13 mouse cellular contexts compared by ENCODE assay signal in the genomic region with DNA sequence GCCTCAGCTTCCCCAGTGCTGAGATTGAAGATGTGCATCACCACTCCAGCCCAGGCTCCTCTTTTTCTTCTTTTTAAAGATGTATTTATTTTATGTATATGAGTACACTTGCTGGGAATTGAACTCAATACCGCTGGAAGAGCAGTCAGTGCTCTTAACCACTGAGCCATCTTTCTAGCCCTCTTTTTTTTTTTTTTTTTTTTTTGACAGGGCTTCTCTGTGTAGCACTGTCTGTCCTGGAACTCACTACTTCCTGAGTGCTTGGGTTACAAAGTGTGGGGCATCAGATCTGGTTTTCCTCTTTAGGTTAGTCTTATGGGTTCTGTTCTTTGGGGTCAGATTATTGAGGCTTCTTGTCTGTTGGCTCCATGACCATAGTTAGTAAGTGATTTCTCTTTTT. TPM values are rescaled to one million over a fixed set of nuclear protein-coding genes. Genes with fewer than 3 reads are reported as not detected.
DNase-seq lines count a peak whose midpoint lies in the region; ATAC-seq and TF ChIP-seq lines count a peak whose summit lies in the region.
"Had no signal": no experiment of that assay in that cellular context is flagged by ENCODE, and none has a peak within 500 bp of the region (broad histone marks: within the 10 kb centered on the region; RNA-seq: fewer than 3 reads in every experiment).

No protein-coding gene starts in this region.

- H3K4me3 ChIP-seq in kidney, embryonic 15.5 days (replicated peaks): no peak overlapping the region
- H3K4me3 ChIP-seq in stomach, embryonic 15.5 days (replicated peaks): 0 out of 2 replicates have a peak overlapping the region, but pooled peaks have one; percentile 1
- H3K4me3 ChIP-seq in stomach, postnatal 0 days (ENCODE audit: low read depth, low read length): no peak overlapping the region
- no peak overlapping the region for H3K4me3 ChIP-seq in limb, embryonic 13.5 days

- no peak for TF ChIP-seq CTCF in stomach, postnatal 0 days (IDR thresholded peaks at IDR 0.05; ENCODE audit: low read depth)

- H3K4me2 ChIP-seq in kidney, embryonic 15.5 days: peak overlapping the region; percentile 97; the same call in 1 of the 2 replicates
- no peak overlapping the region for H3K4me2 ChIP-seq in stomach, embryonic 15.5 days
- no peak overlapping the region for H3K4me2 ChIP-seq in stomach, postnatal 0 days (replicated peaks; ENCODE audit: low read depth)
- H3K4me2 ChIP-seq in limb, embryonic 13.5 days (replicated peaks): 0 out of 2 replicates have a peak overlapping the region, but pooled peaks have one; percentile 88

- no peak for ATAC-seq in kidney, embryonic 15.5 days (replicated peaks; ENCODE audit: low FRiP score)
- no peak for ATAC-seq in stomach, embryonic 15.5 days (ENCODE audit: insufficient read depth, low FRiP score, low read depth)
- ATAC-seq in stomach, postnatal 0 days (ENCODE audit: low FRiP score, low TSS enrichment): no peak
- ATAC-seq in limb, embryonic 13.5 days (ENCODE audit: low FRiP score, low read depth): no peak
- ATAC-seq: Patski had no signal

- peaks cover 3% of the 10 kb centered on the region; the same call in 1 of the 2 replicates for H3K36me3 ChIP-seq in kidney, embryonic 15.5 days
- H3K36me3 ChIP-seq in stomach, embryonic 15.5 days: no peaks in the 10 kb centered on the region
- H3K36me3 ChIP-seq in stomach, postnatal 0 days (ENCODE audit: control insufficient read depth, insufficient read depth, low read length): no peaks in the 10 kb centered on the region; the same call in 1 of the 2 replicates
- no peaks in the 10 kb centered on the region for H3K36me3 ChIP-seq in limb, embryonic 13.5 days

- WGBS in kidney, embryonic 15.5 days: 89% methylated on average over 1 of the region's 1 CpGs
- WGBS in stomach, embryonic 15.5 days: 79% methylated on average over 1 of the region's 1 CpGs
- 76% methylated on average over 1 of the region's 1 CpGs for WGBS in stomach, postnatal 0 days
- WGBS in limb, embryonic 13.5 days: 85% methylated on average over 1 of the region's 1 CpGs

- no peaks in the 10 kb centered on the region for H3K27me3 ChIP-seq in kidney, embryonic 15.5 days
- no peaks in the 10 kb centered on the region for H3K27me3 ChIP-seq in stomach, embryonic 15.5 days (replicated peaks)
- no peaks in the 10 kb centered on the region for H3K27me3 ChIP-seq in stomach, postnatal 0 days (ENCODE audit: control insufficient read depth, insufficient read depth, low read length)
- H3K27me3 ChIP-seq in limb, embryonic 13.5 days: no peaks in the 10 kb centered on the region
- H3K27me3 ChIP-seq: embryonic facial prominence, embryonic 15.5 days; heart, embryonic 13.5 days; Patski had no signal

- DNase-seq in kidney, postnatal 14 days: no peak
- no peak for DNase-seq in stomach, postnatal 0 days (ENCODE audit: low spot score)
- no peak for DNase-seq in spleen, postnatal 4 days (ENCODE audit: low spot score in 2 of 2)
- DNase-seq in spleen, adult 12 weeks (ENCODE audit: low spot score): no peak
- DNase-seq in left cerebral cortex, adult 9 months (ENCODE audit: low spot score in 2 of 2): no peak
- DNase-seq: adrenal gland, postnatal 14 days had no signal

- peaks cover 24% of the 10 kb centered on the region for H3K4me1 ChIP-seq in kidney, embryonic 15.5 days
- peaks cover 11% of the 10 kb centered on the region for H3K4me1 ChIP-seq in stomach, embryonic 15.5 days
- H3K4me1 ChIP-seq in stomach, postnatal 0 days (replicated peaks; ENCODE audit: control insufficient read depth, insufficient read depth): peaks cover 9% of the 10 kb centered on the region
- peaks cover 24% of the 10 kb centered on the region for H3K4me1 ChIP-seq in limb, embryonic 13.5 days

- H3K9me3 ChIP-seq in kidney, embryonic 15.5 days (replicated peaks): no peaks in the 10 kb centered on the region
- no peaks in the 10 kb centered on the region for H3K9me3 ChIP-seq in stomach, embryonic 15.5 days
- no peaks in the 10 kb centered on the region for H3K9me3 ChIP-seq in stomach, postnatal 0 days (ENCODE audit: control insufficient read depth, low read length)
- no peaks in the 10 kb centered on the region for H3K9me3 ChIP-seq in limb, embryonic 13.5 days
- H3K9me3 ChIP-seq: embryonic facial prominence, embryonic 15.5 days; heart, embryonic 13.5 days had no signal

- TF ChIP-seq EP300 in stomach, postnatal 0 days (optimal IDR thresholded peaks at IDR 0.05): no peak

- H3K9ac ChIP-seq in kidney, embryonic 15.5 days: no peak overlapping the region
- H3K9ac ChIP-seq in stomach, embryonic 15.5 days: no peak overlapping the region
- H3K9ac ChIP-seq in stomach, postnatal 0 days (ENCODE audit: low read length): no peak overlapping the region
- no peak overlapping the region for H3K9ac ChIP-seq in limb, embryonic 13.5 days
- H3K9ac ChIP-seq: embryonic facial prominence, embryonic 15.5 days had no signal

- no peak overlapping the region for H3K27ac ChIP-seq in kidney, embryonic 15.5 days
- H3K27ac ChIP-seq in stomach, embryonic 15.5 days: no peak overlapping the region
- no peak overlapping the region for H3K27ac ChIP-seq in stomach, postnatal 0 days (replicated peaks)
- no peak overlapping the region for H3K27ac ChIP-seq in limb, embryonic 13.5 days
- H3K27ac ChIP-seq: embryonic facial prominence, embryonic 15.5 days; heart, embryonic 13.5 days; macrophage had no signal

RNA-seq across cellular contexts. Expression of a gene that starts 5.4 kb away (rescaled TPM):
- 25.5 and 27.6 TPM in 2 replicates for polyA plus RNA-seq in kidney, embryonic 15.5 days (2015; fragmentation: Nextera tagmentation; extraction: Ambion mirVana)
- polyA plus RNA-seq in stomach, embryonic 15.5 days (2015; fragmentation: Nextera tagmentation; extraction: Ambion mirVana): 32.9 and 39.3 TPM in 2 replicates
- polyA plus RNA-seq in stomach, postnatal 0 days (2015; fragmentation: Nextera tagmentation; extraction: Ambion mirVana): 22.2 and 24.0 TPM in 2 replicates
- polyA plus RNA-seq in limb, embryonic 13.5 days (2015; fragmentation: Nextera tagmentation; extraction: Ambion mirVana): 26.2 and 31.3 TPM in 2 replicates

RNA-seq across cellular contexts. Expression of a gene that starts 32.6 kb away (rescaled TPM):
- polyA plus RNA-seq in kidney, embryonic 15.5 days (2015; fragmentation: Nextera tagmentation; extraction: Ambion mirVana): 50.0 and 51.8 TPM in 2 replicates
- 40.5 and 51.1 TPM in 2 replicates for polyA plus RNA-seq in stomach, embryonic 15.5 days (2015; fragmentation: Nextera tagmentation; extraction: Ambion mirVana)
- 71.5 and 75.1 TPM in 2 replicates for polyA plus RNA-seq in stomach, postnatal 0 days (2015; fragmentation: Nextera tagmentation; extraction: Ambion mirVana)
- polyA plus RNA-seq in limb, embryonic 13.5 days (2015; fragmentation: Nextera tagmentation; extraction: Ambion mirVana): 45.7 and 50.4 TPM in 2 replicates

RNA-seq across cellular contexts. Expression of a gene that starts 45.3 kb away (rescaled TPM):
- 50.1 and 51.0 TPM in 2 replicates for polyA plus RNA-seq in kidney, embryonic 15.5 days (2015; fragmentation: Nextera tagmentation; extraction: Ambion mirVana)
- polyA plus RNA-seq in stomach, embryonic 15.5 days (2015; fragmentation: Nextera tagmentation; extraction: Ambion mirVana): 42.0 and 43.5 TPM in 2 replicates
- polyA plus RNA-seq in stomach, postnatal 0 days (2015; fragmentation: Nextera tagmentation; extraction: Ambion mirVana): 25.1 and 27.2 TPM in 2 replicates
- polyA plus RNA-seq in limb, embryonic 13.5 days (2015; fragmentation: Nextera tagmentation; extraction: Ambion mirVana): 55.0 and 59.7 TPM in 2 replicates

Comparison
In these comparisons a context has a peak if more than half of its experiments do, and no peak if none do; other contexts are left out.
1. H3K4me2 ChIP-seq: peak in kidney, embryonic 15.5 days (single experiment) and limb, embryonic 13.5 days (single experiment); none in stomach, embryonic 15.5 days (single experiment) and stomach, postnatal 0 days (single experiment).